Mouse (Mus musculus) spleen, postnatal 10 days (tissue): ENCODE data around the gene Tedc1.

Source experiments
- DNase-seq, 2 experiments: peaks; one replicate each; pipeline ENCODE4 v3.0.0; 2021 to 2022; ENCODE audit warnings: low spot score in 2 of 2

Gene Tedc1

GRCm38 (mm10) chr12:113155887-113156539 lies at the start of gene Tedc1:
Gene Tedc1 (plus strand): TSS chr12:113156421.
- peak; percentile 99 to 100 for DNase-seq

- peak in 1 of 2 experiments; percentile 53 for DNase-seq
Measured at GRCm38 (mm10) chr12:113107431-113108124, 48.6 kb upstream of the Tedc1 start.

DNA sequence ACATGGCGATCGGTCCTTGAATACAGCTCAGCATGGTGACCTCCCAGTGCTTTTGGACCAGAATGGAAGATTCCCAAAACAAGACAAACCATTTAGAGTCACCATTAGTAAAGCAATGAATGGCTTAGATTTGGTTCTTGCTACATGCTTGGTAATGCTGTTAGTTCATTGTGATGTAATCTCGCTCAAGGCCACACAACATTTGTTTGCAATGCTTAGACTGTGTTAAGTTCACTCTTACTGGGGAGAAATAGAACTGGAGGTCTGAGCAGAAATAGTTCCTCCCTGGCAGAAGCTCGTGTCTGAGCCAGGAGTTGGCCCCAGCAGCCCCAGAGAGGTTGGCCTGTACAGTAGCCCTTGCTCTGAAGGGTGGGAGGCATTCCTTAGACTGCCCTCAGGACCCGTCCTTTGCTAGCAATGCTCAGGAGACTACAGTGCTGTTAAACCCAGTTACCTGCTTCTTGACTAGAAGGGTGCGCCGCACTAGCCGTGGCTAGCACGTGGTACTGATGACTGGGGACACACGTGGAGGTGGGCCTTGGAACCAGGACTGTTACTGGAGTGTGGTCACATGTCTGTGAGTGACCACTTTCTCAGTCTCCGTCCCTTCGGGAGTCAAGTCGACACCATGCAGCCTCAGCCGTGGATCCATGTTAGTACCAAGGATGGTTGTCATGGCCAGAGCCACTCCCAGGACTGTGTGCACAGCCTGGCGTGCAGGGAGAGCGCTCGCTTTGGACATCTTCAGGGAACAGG lies 47.5 kb upstream of the Tedc1 start:
- no peak for DNase-seq

DNA sequence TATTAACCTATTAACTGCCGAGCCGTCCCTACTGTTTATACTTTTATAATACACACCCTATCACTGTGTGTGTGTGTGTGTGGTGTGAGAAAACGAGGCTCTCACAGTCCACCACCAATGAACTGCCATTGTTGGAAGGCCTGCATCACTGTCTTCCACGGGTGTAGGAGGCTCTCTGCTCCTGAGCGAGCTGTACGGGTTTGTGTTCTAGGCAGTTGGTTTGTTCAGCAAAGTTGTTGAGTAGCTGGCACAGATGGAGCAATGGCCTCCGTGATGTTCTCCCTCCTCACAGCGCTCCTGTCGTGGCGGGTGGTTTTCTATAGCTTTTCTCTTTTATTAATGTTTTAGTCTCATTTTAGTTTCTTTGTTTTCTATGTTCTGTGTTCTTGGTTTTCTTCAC lies 46.4 kb upstream of the Tedc1 start:
- DNase-seq, result no peak

GRCm38 (mm10) chr12:113114141-113114540 lies 42.1 kb upstream of the Tedc1 start:
- DNase-seq, result no peak

DNA sequence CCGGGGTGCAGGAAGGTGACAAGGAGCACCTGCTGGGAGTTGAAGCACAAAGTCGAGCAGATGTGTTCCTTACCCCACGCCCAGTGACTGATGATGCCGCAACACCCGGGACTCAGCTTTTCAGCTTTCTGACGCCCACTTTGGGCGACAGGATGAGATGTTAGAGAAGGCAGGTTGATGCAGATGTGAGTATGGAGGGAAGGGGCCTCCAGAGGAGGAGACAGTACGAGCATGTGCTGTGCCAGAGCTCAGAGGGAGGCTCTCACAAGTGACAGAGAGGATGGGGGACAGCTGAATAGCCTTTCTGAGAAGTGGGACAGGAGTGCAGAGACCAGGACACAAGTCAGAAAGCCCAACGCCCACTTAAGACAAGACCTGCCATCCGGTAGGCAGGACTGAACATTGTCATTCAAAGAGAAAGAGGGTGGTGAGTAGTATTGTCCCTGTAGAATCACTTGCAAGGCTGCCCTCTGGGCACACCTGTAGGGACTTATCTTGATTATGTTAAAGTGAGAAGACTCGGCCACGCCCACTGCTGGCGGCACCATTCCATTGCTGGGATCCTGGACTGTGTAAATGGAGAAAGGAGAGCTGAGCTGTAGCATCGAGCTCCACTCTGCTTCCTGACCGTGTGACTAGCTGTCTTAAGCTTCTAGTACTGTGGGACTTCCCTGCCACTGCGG lies 41.2 kb upstream of the Tedc1 start:
- no peak for DNase-seq

- DNase-seq, result peak; percentile 80 to 87
Measured at GRCm38 (mm10) chr12:113119516-113120410, 36.5 kb upstream of the Tedc1 start.

- DNase-seq, result no peak
Measured at GRCm38 (mm10) chr12:113124726-113125125, 31.5 kb upstream of the Tedc1 start.

GRCm38 (mm10) chr12:113130732-113131131 lies 25.5 kb upstream of the Tedc1 start:
- no peak for DNase-seq

- no peak for DNase-seq
Measured at GRCm38 (mm10) chr12:113131601-113132000, 24.6 kb upstream of the Tedc1 start.

DNA sequence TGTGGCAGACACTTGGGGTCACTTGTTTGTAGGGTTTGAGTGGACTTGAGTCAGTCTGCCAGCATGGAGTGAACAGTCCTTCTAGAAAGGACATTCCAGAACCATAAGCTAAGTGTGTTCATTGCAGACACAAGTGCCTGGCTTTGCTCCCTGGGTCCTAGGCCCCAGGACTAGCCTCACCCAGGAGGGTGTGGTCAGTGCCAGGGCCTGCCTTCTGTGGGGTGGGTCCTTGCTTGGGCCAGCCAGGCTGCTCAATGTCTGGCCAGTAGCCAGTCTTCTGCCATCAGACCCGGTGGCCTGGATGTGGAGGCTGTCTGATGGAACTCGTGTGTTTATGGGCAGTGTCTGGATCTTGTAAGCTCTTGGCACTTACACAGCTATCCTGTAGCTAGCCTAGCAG lies 23.7 kb upstream of the Tedc1 start:
- DNase-seq, result no peak

DNA sequence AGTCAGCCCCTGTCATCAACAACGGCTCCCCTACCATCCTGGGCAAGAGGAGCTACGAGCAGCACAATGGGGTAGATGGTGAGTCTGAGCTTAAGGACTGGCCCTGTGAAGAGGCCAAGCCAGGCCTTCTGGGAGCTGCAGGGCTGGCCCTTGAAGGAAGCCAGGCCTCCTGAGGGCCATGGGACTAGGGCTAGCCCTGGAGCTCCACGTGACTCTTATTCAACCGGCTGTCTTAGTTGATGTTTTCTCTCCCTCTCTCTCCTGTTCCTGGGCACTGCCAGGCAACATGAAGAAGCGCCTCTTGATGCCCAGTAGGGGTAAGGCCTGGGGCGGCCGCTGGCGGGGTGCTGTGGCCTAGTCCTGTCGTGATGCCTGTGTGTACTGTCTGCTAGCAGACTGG lies 23.0 kb upstream of the Tedc1 start:
- no peak for DNase-seq

GRCm38 (mm10) chr12:113133861-113134403 lies 22.3 kb upstream of the Tedc1 start:
- DNase-seq, result no peak

DNA sequence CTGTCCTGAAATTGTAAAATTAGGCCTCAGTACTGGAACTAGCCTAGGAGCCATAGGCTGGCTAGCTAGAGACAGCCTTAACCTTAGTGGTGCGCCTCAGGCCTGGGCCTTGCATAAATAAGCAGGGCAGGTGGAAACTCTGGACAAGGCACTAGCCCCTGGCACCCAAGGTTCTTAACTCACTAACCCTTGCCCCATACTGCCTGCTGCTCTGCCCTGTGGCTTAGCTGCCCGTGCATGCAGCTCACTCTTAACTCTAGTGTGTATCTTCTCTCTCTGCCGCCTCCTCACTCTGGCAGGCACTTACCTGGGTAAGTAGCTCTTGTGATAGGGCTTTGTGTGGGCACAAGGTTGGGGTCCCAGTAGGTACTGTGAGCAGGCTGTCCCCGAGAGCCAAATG lies 21.7 kb upstream of the Tedc1 start:
- no peak for DNase-seq

DNA sequence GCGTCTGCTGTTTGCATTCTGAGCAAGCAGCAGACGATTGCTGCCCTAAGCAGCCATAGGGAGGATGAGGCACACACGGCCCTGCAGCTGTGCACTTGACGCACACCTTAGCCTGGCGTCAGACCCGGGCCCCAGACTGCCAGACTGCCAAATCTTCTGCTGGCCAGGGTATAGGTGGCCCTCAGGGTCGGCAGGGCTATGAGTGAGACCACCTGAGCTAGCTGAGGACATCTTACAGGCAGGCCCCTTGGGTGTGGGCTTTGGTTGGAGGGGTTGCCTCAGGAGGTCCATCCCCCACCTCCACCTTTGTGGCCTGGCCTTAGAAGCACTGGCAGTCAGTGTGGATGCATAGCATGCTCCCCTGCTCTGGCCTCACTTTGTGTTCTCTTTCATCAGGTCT lies 20.8 kb upstream of the Tedc1 start:
- no peak for DNase-seq

- no peak for DNase-seq
Measured at GRCm38 (mm10) chr12:113136492-113137020, 19.7 kb upstream of the Tedc1 start.

- no peak for DNase-seq
Measured at GRCm38 (mm10) chr12:113137260-113138213, 18.7 kb upstream of the Tedc1 start.

- DNase-seq, result no peak
Measured at GRCm38 (mm10) chr12:113138291-113138690, 17.9 kb upstream of the Tedc1 start.
